Mouse (Mus musculus) neural tube, embryonic 15.5 days (tissue): Measurements from ENCODE around the gene Kirrel. TPM values are rescaled to one million over a fixed set of nuclear protein-coding genes. Genes with fewer than 3 reads are reported as not detected.

Source experiments
- ATAC-seq: fragments of 200-750 bp; cut with Nextera tagmentation; 2 replicates; pipeline ENCODE4 v1.8.0; 2017; ENCODE audit warnings: mild to moderate bottlenecking, moderate TSS enrichment, moderate library complexity; ENCODE audit not compliant: low FRiP score
- H3K27ac ChIP-seq: fragments of 300-500 bp; sonication (generic); replicated peaks from 2 replicates; pipeline ENCODE4 v1.5.1; 2015; ENCODE audit warnings: mild to moderate bottlenecking, inconsistent platforms
- H3K27me3 ChIP-seq: fragments of 300-500 bp; sonication (generic); replicated peaks from 2 replicates; pipeline ENCODE4 v1.6.1; 2015; ENCODE audit warnings: inconsistent platforms
- H3K36me3 ChIP-seq: fragments of 300-500 bp; sonication (generic); 2 replicates; pipeline ENCODE4 v1.6.1; 2015; ENCODE audit warnings: inconsistent platforms
- H3K4me1 ChIP-seq: fragments of 300-500 bp; sonication (generic); 2 replicates; pipeline ENCODE4 v1.6.1; 2015; ENCODE audit warnings: inconsistent platforms
- H3K4me2 ChIP-seq: fragments of 300-500 bp; sonication (generic); 2 replicates; pipeline ENCODE4 v1.6.1; 2015; ENCODE audit warnings: inconsistent platforms, mild to moderate bottlenecking, moderate library complexity
- H3K4me3 ChIP-seq: fragments of 300-500 bp; sonication (generic); replicated peaks from 2 replicates; pipeline ENCODE4 v1.5.1; 2015; ENCODE audit warnings: mild to moderate bottlenecking, inconsistent platforms
- H3K9ac ChIP-seq: fragments of 300-500 bp; sonication (generic); replicated peaks from 2 replicates; pipeline ENCODE4 v1.6.1; 2015; ENCODE audit warnings: mild to moderate bottlenecking, inconsistent platforms
- H3K9me3 ChIP-seq: fragments of 300-500 bp; sonication (generic); replicated peaks from 2 replicates; pipeline ENCODE4 v1.6.1; 2016; ENCODE audit warnings: inconsistent platforms
- WGBS: fragments of 180-500 bp; shearing (Covaris S2); methylation state at CpG from one replicate; pipeline ENCODE4 v1.1.7; 2015; ENCODE audit warnings: mixed read lengths; 5-methylcytosine and 5-hydroxymethylcytosine counted together
- polyA plus RNA-seq: library from polyadenylated mRNA; unstranded; fragments of >200 nt; fragmentation: Nextera tagmentation; extraction: Ambion mirVana; gene quantifications from 2 replicates; pipeline ENCODE4 v1.2.1, GENCODE M21; 2015

Kirrel gene
- polyA plus RNA-seq, 1 experiment from 2014 or later = 5.9 TPM

- Histone ChIP-seq H3K4me1 (peaks cover 62% of the 10 kb centered on the region), H3K9ac (no peak overlapping the region), H3K27ac (peak overlapping the region; percentile 81), H3K4me2 (no peak overlapping the region), H3K9me3 (no peaks in the 10 kb centered on the region), H3K27me3 (no peaks in the 10 kb centered on the region), H3K4me3 (no peak overlapping the region), H3K36me3 (no peaks in the 10 kb centered on the region)
- 83% methylated on average over 4 of the region's 4 CpGs for WGBS
- ATAC-seq = no peak
These were observed 22.3 kb downstream of the Kirrel start for GRCm38 (mm10) chr3:87152111-87152738.

GRCm38 (mm10) chr3:87151294-87151826, 23.2 kb downstream of the Kirrel start:
- Histone ChIP-seq H3K4me3 (no peak overlapping the region), H3K27me3 (no peaks in the 10 kb centered on the region), H3K36me3 (no peaks in the 10 kb centered on the region), H3K4me1 (peaks cover 61% of the 10 kb centered on the region), H3K4me2 (peak overlapping the region; percentile 22; the same call in 1 of the 2 replicates), H3K9ac (no peak overlapping the region), H3K27ac (peak overlapping the region; percentile 81; the same call in 1 of the 2 replicates), H3K9me3 (no peaks in the 10 kb centered on the region)
- ATAC-seq = no peak
- WGBS = 61% methylated on average over 2 of the region's 2 CpGs

GRCm38 (mm10) chr3:87150689-87151244, 23.8 kb downstream of the Kirrel start:
- Histone ChIP-seq H3K27ac (peak overlapping the region; percentile 81), H3K4me2 (peak overlapping the region; percentile 22), H3K4me3 (no peak overlapping the region), H3K36me3 (no peaks in the 10 kb centered on the region), H3K4me1 (peaks cover 61% of the 10 kb centered on the region), H3K9ac (0 out of 2 replicates have a peak overlapping the region, but pooled peaks have one; percentile 10), H3K9me3 (no peaks in the 10 kb centered on the region), H3K27me3 (no peaks in the 10 kb centered on the region)
- WGBS = 10% methylated on average over 16 of the region's 16 CpGs
- ATAC-seq = peak; percentile 43; the same call in 1 of the 2 replicates

- 13% methylated on average over 8 of the region's 8 CpGs for WGBS
- no peaks in the 10 kb centered on the region for H3K9me3 ChIP-seq
- H3K27me3 ChIP-seq = no peaks in the 10 kb centered on the region
- H3K27ac ChIP-seq = peak overlapping the region; percentile 81
- ATAC-seq = no peak
- H3K4me2 ChIP-seq = peak overlapping the region; percentile 22; the same call in 1 of the 2 replicates
- H3K4me1 ChIP-seq = peaks cover 60% of the 10 kb centered on the region
- H3K9ac ChIP-seq = 0 out of 2 replicates have a peak overlapping the region, but pooled peaks have one; percentile 17
- H3K36me3 ChIP-seq = no peaks in the 10 kb centered on the region
- no peak overlapping the region for H3K4me3 ChIP-seq
These were observed 24.4 kb downstream of the Kirrel start for GRCm38 (mm10) chr3:87150056-87150688.

- ATAC-seq = no peak
These were observed 25.1 kb downstream of the Kirrel start for GRCm38 (mm10) chr3:87149425-87149824.

GRCm38 (mm10) chr3:87144476-87145240, 29.9 kb downstream of the Kirrel start:
- Histone ChIP-seq H3K4me3 (no peak overlapping the region), H3K9ac (no peak overlapping the region), H3K4me2 (no peak overlapping the region), H3K4me1 (peaks cover 42% of the 10 kb centered on the region), H3K27me3 (no peaks in the 10 kb centered on the region), H3K36me3 (no peaks in the 10 kb centered on the region), H3K27ac (no peak overlapping the region), H3K9me3 (no peaks in the 10 kb centered on the region)
- WGBS = 53% methylated on average over 6 of the region's 6 CpGs
- ATAC-seq = no peak

More at GRCm38 (mm10) chr3:87149425-87149824, 25.1 kb downstream of the Kirrel start:
- WGBS = 63% methylated on average over 10 of the region's 10 CpGs
- Histone ChIP-seq H3K9me3 (no peaks in the 10 kb centered on the region), H3K4me1 (peaks cover 59% of the 10 kb centered on the region), H3K4me2 (no peak overlapping the region), H3K36me3 (no peaks in the 10 kb centered on the region), H3K27me3 (no peaks in the 10 kb centered on the region), H3K27ac (peak overlapping the region; percentile 81; the same call in 1 of the 2 replicates), H3K4me3 (no peak overlapping the region), H3K9ac (no peak overlapping the region)

- whole genome bisulfite sequencing = 40% methylated on average over 5 of the region's 5 CpGs
- Histone ChIP-seq H3K9ac (no peak overlapping the region), H3K27me3 (no peaks in the 10 kb centered on the region), H3K4me1 (peaks cover 34% of the 10 kb centered on the region), H3K9me3 (no peaks in the 10 kb centered on the region), H3K27ac (no peak overlapping the region), H3K36me3 (no peaks in the 10 kb centered on the region), H3K4me2 (no peak overlapping the region), H3K4me3 (no peak overlapping the region)
- peak; percentile 49 for ATAC-seq
These were observed 34.3 kb downstream of the Kirrel start for GRCm38 (mm10) chr3:87140284-87140683.

- no peak overlapping the region for H3K4me3 ChIP-seq
- H3K4me2 ChIP-seq = no peak overlapping the region
- ATAC-seq = no peak
- no peak overlapping the region for H3K27ac ChIP-seq
- peaks cover 13% of the 10 kb centered on the region; the same call in 1 of the 2 replicates for H3K4me1 ChIP-seq
- H3K9ac ChIP-seq = no peak overlapping the region
- 0 out of 2 replicates have a peak, but pooled peaks cover 3% of the 10 kb centered on the region for H3K36me3 ChIP-seq
- no peaks in the 10 kb centered on the region for H3K27me3 ChIP-seq
- WGBS = 60% methylated on average over 7 of the region's 7 CpGs
- H3K9me3 ChIP-seq = no peaks in the 10 kb centered on the region
These were observed 37.8 kb downstream of the Kirrel start for GRCm38 (mm10) chr3:87136782-87137181.

GRCm38 (mm10) chr3:87134951-87135350, 39.6 kb downstream of the Kirrel start:
- no peaks in the 10 kb centered on the region for H3K27me3 ChIP-seq
- no peaks in the 10 kb centered on the region for H3K9me3 ChIP-seq
- ATAC-seq = no peak
- H3K4me3 ChIP-seq = no peak overlapping the region
- H3K36me3 ChIP-seq = 0 out of 2 replicates have a peak, but pooled peaks cover 3% of the 10 kb centered on the region
- H3K9ac ChIP-seq = no peak overlapping the region
- H3K4me2 ChIP-seq = no peak overlapping the region
- no peak overlapping the region for H3K27ac ChIP-seq
- H3K4me1 ChIP-seq = peaks cover 17% of the 10 kb centered on the region

GRCm38 (mm10) chr3:87131694-87132347, 42.7 kb downstream of the Kirrel start:
- Histone ChIP-seq H3K4me2 (no peak overlapping the region), H3K4me3 (no peak overlapping the region), H3K36me3 (0 out of 2 replicates have a peak, but pooled peaks cover 3% of the 10 kb centered on the region), H3K27ac (no peak overlapping the region), H3K9me3 (no peaks in the 10 kb centered on the region), H3K4me1 (peaks cover 14% of the 10 kb centered on the region), H3K9ac (no peak overlapping the region), H3K27me3 (no peaks in the 10 kb centered on the region)
- ATAC-seq = no peak
- WGBS = 79% methylated on average over 11 of the region's 11 CpGs

- H3K4me1 ChIP-seq = peaks cover 14% of the 10 kb centered on the region
- H3K4me3 ChIP-seq = no peak overlapping the region
- H3K27ac ChIP-seq = no peak overlapping the region
- H3K4me2 ChIP-seq = no peak overlapping the region
- H3K36me3 ChIP-seq = 0 out of 2 replicates have a peak, but pooled peaks cover 3% of the 10 kb centered on the region
- 50% methylated on average over 6 of the region's 6 CpGs for WGBS
- no peak for ATAC-seq
- H3K9ac ChIP-seq = no peak overlapping the region
- no peaks in the 10 kb centered on the region for H3K9me3 ChIP-seq
- no peaks in the 10 kb centered on the region for H3K27me3 ChIP-seq
These were observed 43.6 kb downstream of the Kirrel start for GRCm38 (mm10) chr3:87130933-87131332.
